Mouse (Mus musculus): ENCODE measurements at regions not wholly inside any gene's neighbourhood (a gene's known extent, or its start where the extent isn't known, plus 50 kb on each side); places are given as distances from the start of the nearest gene placed in this dataset.

- DNase-seq (ENCODE audit: low read depth, low spot score) = no peak
Observed at GRCm38 (mm10) chr8:8842326-8842725, 152.0 kb upstream of the Arglu1 start.

GRCm38 (mm10) chr8:8836166-8836565, 145.8 kb upstream of the Arglu1 start:
- DNase-seq (ENCODE audit: low read depth, low spot score) = peak; percentile 57

GRCm38 (mm10) chr8:8831306-8831705, 141.0 kb upstream of the Arglu1 start:
- DNase-seq (ENCODE audit: low read depth, low spot score) = no peak

DNA sequence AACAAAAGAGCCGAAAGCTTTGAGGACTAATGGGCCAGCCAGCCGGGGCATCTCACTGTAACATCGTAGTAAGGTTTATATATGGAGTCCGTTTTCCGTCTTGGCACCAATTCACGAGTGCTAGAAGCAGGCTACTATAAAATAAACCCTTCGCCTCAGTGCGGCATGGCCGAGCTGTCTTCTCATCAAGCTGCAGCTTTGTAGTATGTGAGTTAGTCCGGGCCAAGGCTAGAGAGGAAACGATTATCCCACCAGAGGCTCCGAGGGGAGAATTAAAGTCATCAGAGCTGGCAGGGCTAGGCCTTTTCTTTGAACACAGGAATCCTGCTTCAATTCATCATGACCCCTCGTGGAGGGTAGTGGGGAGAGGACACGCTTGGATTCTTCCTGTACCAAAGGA, 138.9 kb upstream of the Arglu1 start:
- DNase-seq (ENCODE audit: low read depth, low spot score) = no peak

DNA sequence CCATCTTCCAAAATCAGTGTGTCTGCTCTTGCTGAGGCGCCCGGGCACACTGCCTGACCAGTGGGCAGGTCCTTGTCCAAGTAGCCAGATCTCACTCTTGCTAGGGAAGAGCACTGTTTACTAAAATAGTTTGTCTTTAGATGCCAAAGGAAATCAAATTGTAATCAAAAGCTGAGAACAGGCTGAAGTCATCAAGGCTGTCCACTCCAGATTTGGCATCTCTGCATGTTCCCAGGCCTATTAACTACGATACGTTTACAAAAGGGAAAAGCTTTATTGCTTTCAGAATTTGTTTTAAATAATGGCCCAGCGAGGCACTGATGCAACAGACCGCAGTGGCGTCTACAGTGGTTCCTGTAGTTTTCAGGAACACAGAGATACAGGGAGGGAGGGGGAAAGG, 137.2 kb upstream of the Arglu1 start:
- DNase-seq (ENCODE audit: low read depth, low spot score) = no peak

DNA sequence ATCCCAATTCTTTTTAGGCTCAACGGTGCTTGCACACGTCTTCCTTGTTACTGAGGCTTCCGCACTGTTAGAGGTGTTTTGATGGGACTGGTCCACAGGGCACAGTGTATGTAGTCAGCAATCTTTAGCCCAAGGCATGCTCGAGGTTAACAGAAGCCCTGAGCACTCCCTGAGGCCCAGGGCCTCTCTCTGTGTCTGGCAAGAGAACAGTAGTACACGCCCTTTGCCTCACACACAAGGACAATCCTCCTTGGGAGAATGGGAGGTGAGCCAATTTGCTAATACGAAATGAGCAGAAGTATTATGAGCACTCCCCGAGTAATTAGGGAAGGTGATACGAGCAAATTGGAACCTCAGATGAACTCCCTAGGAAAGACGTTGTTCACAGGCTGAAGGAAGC, 136.5 kb upstream of the Arglu1 start:
- no peak for DNase-seq (ENCODE audit: low read depth, low spot score)

DNA sequence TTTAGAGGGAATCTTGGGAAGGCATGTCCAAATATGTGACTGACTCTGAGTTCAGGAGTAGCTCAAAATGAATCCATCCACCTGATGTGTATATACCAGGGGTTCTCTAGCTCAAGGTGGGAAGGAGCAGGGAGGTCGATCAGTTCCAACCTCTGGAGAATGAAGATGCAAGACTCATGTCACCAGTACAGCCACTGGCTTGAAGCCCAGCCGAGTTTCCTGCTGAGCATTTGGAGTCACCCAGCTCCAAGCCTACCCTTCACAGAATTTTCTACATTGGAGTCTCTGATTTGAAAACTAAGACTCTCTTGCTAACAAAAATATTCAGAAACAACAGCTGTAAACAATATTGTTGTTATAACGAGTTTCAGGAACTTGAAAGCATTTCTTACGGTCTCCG, 134.6 kb upstream of the Arglu1 start:
- DNase-seq (ENCODE audit: low read depth, low spot score) = no peak

GRCm38 (mm10) chr8:8821119-8821518, 130.8 kb upstream of the Arglu1 start:
- no peak for DNase-seq (ENCODE audit: low read depth, low spot score)

DNA sequence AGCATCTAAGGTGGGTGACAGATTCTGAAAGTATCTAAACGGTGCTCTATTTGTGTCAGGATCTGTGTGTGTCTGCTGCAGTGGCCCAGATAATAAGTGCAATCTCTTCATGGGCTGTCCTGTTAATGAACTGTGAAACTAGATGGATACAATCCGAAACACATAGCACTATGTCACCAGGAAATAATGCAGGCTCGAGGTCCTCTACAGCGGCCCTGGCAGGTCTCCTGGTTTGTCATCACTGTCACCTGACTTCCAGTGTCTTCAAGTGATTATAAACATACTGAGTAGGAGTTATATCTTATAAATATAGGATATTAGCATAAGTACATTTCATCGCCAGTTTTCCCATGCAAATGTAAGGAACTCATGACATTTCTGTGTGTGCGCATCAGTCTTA, 130.3 kb upstream of the Arglu1 start:
- DNase-seq (ENCODE audit: low read depth, low spot score) = no peak

GRCm38 (mm10) chr8:8819233-8819931, 129.1 kb upstream of the Arglu1 start:
- DNase-seq (ENCODE audit: low read depth, low spot score) = no peak

DNA sequence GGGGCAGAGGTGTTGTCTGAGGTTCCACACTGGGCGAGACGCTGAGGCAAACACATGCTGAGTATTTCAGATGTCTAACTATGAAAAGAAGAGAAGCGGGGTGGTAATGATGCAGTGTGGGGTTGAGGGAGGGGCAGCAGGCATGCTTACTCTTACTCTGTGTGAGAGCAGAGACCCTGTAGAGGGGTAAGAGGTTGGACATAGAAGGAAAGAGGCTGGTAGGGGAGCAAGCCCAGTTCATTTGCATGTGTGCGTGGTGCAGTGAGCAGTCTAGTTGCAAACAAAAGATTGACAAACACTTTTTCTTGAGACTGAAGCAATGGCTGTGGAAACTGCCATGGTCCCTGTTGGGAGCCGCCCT, 122.5 kb upstream of the Arglu1 start:
- DNase-seq (ENCODE audit: low read depth, low spot score) = no peak

DNA sequence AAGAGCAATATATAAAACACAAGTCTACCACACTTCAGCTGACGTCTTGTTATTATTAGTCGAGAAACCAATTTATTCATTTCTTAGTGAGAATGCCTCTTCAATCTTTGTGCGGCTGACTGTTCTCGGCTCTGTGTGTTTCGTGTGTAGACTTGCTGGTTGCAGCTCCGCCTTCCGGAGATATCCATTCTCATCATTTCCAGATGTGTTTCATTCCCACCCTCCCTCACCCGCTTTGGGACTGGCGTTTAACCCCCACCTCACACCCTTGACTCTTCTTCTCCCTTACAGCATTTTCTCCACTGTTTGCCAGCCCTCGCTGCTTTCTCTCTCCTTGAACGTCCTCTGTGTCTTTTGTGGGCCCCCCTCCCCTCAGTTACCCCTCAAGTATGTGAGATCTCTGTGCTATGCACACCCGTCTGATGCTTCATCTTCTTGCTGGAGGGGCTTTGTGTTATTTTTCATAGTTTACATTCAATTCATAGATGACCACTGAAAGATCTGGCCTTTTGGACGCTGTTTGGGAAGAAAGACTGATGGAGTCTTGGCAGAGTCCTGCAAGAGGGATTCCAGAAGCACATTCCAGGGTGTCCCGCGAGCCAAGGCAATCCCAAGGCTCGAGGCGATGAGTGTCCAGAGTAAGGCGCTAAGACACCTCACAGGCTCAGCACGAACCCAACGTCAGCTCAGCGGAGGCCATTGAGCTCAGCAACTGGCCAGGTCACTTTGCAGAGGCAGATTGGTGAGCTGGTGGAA, 121.9 kb upstream of the Arglu1 start:
- DNase-seq (ENCODE audit: low read depth, low spot score) = no peak

DNA sequence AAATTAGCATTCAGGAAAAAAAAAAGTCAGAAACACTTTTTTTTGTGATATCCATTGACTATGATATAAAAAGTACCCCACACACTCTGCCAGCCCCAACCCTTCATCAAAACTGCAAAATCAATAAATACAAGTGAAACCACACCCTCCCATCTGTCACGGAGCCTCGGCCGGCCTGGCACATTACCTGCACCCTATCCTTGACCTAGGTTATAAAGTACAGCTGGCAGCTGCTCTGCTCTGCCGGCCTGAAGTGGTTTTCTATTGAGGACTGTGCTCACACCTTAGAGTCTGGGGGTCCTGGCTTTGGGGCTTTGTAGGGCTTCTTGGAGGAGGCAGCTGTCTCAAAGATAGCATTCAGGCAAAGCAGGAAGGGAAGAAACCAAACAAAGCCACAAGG, 120.6 kb upstream of the Arglu1 start:
- DNase-seq (ENCODE audit: low read depth, low spot score) = no peak

- DNase-seq (ENCODE audit: low read depth, low spot score) = no peak
Observed at GRCm38 (mm10) chr8:8809835-8810439, 119.6 kb upstream of the Arglu1 start.

GRCm38 (mm10) chr8:8809349-8809748, 119.0 kb upstream of the Arglu1 start:
- no peak for DNase-seq (ENCODE audit: low read depth, low spot score)

DNA sequence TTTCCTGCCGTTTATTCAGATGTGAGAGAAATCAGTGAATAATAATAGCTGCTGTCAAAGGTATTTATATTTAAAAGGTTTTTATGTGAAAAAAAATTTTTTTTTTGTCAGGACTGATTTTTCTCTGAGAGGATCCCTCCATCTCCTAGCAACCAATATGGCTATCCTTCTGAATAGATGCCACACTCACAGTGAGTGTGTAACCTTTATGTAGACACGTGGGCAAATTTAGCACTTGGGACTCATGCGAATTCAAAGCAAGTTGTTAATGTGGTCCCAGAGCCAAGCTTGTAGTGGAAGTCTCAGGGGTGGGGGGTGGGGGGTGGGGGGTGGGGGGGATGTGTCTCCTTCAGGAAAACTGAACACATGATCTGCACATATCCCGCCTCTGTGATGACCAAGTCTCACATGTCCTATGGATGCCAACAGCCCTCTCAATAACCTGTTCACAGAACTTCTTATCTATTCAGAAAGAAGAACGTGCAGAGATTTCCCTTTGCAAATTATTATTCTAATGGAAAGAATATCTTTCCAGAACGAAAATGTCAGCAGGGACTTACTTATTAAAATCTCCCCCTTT, 112.5 kb upstream of the Arglu1 start:
- DNase-seq (ENCODE audit: low read depth, low spot score) = no peak

- no peak for DNase-seq (ENCODE audit: low read depth, low spot score)
Observed at GRCm38 (mm10) chr8:8802317-8802716, 112.0 kb upstream of the Arglu1 start.

DNA sequence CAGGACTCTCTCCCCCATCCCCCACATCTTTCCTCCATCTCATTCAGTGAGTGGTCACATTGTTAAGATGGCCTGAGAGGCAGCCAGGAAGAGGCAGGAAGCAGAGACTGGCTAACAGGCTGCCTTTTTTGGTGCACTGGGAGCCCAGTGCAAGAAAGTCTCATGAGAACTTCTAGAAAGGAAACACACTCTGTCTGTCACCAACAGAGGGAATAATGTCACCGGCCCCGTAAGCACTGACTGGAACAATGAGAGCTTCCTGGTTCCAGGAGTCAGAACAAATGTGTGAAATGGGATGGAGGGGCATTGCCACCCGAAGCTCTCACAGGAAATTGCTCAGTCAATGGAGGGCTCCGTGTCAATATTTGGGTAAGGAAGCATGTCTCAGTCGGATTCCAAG, 111.3 kb upstream of the Arglu1 start:
- DNase-seq (ENCODE audit: low read depth, low spot score) = no peak

- no peak for DNase-seq (ENCODE audit: low read depth, low spot score)
Observed at GRCm38 (mm10) chr8:8797521-8797920, 107.2 kb upstream of the Arglu1 start.

- no peak for DNase-seq (ENCODE audit: low read depth, low spot score)
Observed at GRCm38 (mm10) chr8:8796951-8797350, 106.6 kb upstream of the Arglu1 start.

- DNase-seq (ENCODE audit: low read depth, low spot score) = no peak
Observed at GRCm38 (mm10) chr8:8794711-8795110, 104.4 kb upstream of the Arglu1 start.

- no peak for DNase-seq (ENCODE audit: low read depth, low spot score)
Observed at GRCm38 (mm10) chr8:8779931-8780330, 89.6 kb upstream of the Arglu1 start.
